ENCODE assay signal across 18 mouse cellular contexts in the genomic region with DNA sequence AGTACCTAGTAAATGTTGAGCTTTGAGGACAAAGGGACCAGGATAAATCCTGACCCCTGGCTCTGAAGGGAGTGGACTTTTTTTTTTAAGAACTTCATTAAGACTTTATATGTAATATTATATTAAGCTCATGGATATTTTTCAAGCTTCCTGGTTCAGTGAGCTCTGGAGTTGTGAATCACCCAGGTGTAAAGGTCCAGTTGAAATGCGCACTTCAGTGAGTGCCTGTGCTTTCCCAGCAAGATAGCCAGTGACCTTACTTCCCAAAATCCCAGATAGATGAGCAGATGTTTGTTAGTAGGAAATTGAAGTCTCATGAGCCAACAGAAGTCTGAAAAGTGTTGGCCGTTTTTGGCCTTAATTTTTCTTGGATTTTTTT. TPM values are rescaled to one million over a fixed set of nuclear protein-coding genes. Genes with fewer than 3 reads are reported as not detected.
DNase-seq lines count a peak whose midpoint lies in the region; ATAC-seq and TF ChIP-seq lines count a peak whose summit lies in the region.
"Had no signal": no experiment of that assay in that cellular context is flagged by ENCODE, and none has a peak within 500 bp of the region (broad histone marks: within the 10 kb centered on the region; RNA-seq: fewer than 3 reads in every experiment).

No protein-coding gene starts in this region.

- ATAC-seq in heart, postnatal 0 days (ENCODE audit: insufficient read depth, low read depth), result no peak
- no peak for ATAC-seq in heart, embryonic 11.5 days (replicated peaks; ENCODE audit: insufficient number of reproducible peaks, low FRiP score, low TSS enrichment)
- ATAC-seq in lung, embryonic 15.5 days (ENCODE audit: borderline replicate concordance, extremely low read depth, low FRiP score, low TSS enrichment), result no peak
- ATAC-seq in forebrain, embryonic 14.5 days, result no peak
- ATAC-seq: forebrain, embryonic 13.5 days; inflammation-experienced regulatory T-cells, adult 6 months; liver, embryonic 12.5 days; midbrain, embryonic 13.5 days had no signal

- H3ac ChIP-seq in myocyte (ENCODE audit: control insufficient read depth, insufficient read length), result no peak overlapping the region

- H3K27me3 ChIP-seq in heart, postnatal 0 days (ENCODE audit: control insufficient read depth, insufficient read depth, low read length), result no peaks in the 10 kb centered on the region
- no peaks in the 10 kb centered on the region for H3K27me3 ChIP-seq in heart, embryonic 11.5 days (ENCODE audit: control insufficient read depth, insufficient read depth, low read length)
- H3K27me3 ChIP-seq in lung, embryonic 15.5 days, result no peaks in the 10 kb centered on the region
- H3K27me3 ChIP-seq in myocyte (ENCODE audit: control insufficient read depth, insufficient read depth, insufficient read length), result no peaks in the 10 kb centered on the region
- no peaks in the 10 kb centered on the region for H3K27me3 ChIP-seq in forebrain, embryonic 14.5 days (replicated peaks; ENCODE audit: control insufficient read depth, insufficient read depth, low read length)
- H3K27me3 ChIP-seq: forebrain, embryonic 13.5 days; hindbrain, embryonic 13.5 days; limb, embryonic 12.5 days; liver, embryonic 12.5 days; midbrain, embryonic 13.5 days had no signal

- TF ChIP-seq POLR2A in myocyte (IDR thresholded peaks at IDR 0.05; ENCODE audit: insufficient read length, low read depth), result no peak

- TF ChIP-seq CTCF in heart, postnatal 0 days (IDR thresholded peaks at IDR 0.05; ENCODE audit: low read depth), result no peak

- no peak for DNase-seq in heart, postnatal 0 days (ENCODE audit: low spot score)
- DNase-seq in lung, postnatal 10 days, result no peak
- no peak for DNase-seq in forebrain, embryonic 14.5 days (ENCODE audit: low spot score)
- DNase-seq in gastrocnemius, postnatal 10 days, result no peak
- DNase-seq: adrenal gland, adult 2 months; cerebellum, adult 2 months; cerebellum, postnatal 36 days; gastrocnemius, postnatal 14 days; heart, adult 18-20 months had no signal

- no peaks in the 10 kb centered on the region for H3K79me2 ChIP-seq in myocyte (ENCODE audit: control insufficient read depth, insufficient read depth)

- H3K4me1 ChIP-seq in heart, postnatal 0 days (ENCODE audit: control insufficient read depth, insufficient read depth), result peaks cover 3% of the 10 kb centered on the region; the same call in 1 of the 2 replicates
- peaks cover 6% of the 10 kb centered on the region; the same call in 1 of the 2 replicates for H3K4me1 ChIP-seq in heart, embryonic 11.5 days (ENCODE audit: control insufficient read depth, insufficient read depth, low read length)
- peaks cover 16% of the 10 kb centered on the region; the same call in 1 of the 2 replicates for H3K4me1 ChIP-seq in lung, embryonic 15.5 days
- H3K4me1 ChIP-seq in forebrain, embryonic 14.5 days (ENCODE audit: control insufficient read depth, insufficient read depth, low read length), result no peaks in the 10 kb centered on the region
- H3K4me1 ChIP-seq: forebrain, embryonic 13.5 days; hindbrain, embryonic 13.5 days; liver, embryonic 12.5 days; midbrain, embryonic 13.5 days had no signal

- no peaks in the 10 kb centered on the region for H3K36me3 ChIP-seq in heart, postnatal 0 days (replicated peaks; ENCODE audit: control insufficient read depth, insufficient read depth, low read length)
- H3K36me3 ChIP-seq in heart, embryonic 11.5 days (ENCODE audit: control insufficient read depth, insufficient read depth, low read length), result no peaks in the 10 kb centered on the region
- no peaks in the 10 kb centered on the region for H3K36me3 ChIP-seq in lung, embryonic 15.5 days
- no peaks in the 10 kb centered on the region for H3K36me3 ChIP-seq in myocyte (ENCODE audit: control insufficient read depth, insufficient read depth)
- no peaks in the 10 kb centered on the region for H3K36me3 ChIP-seq in forebrain, embryonic 14.5 days (ENCODE audit: control insufficient read depth, insufficient read depth, low read length)
- H3K36me3 ChIP-seq: hindbrain, embryonic 13.5 days; limb, embryonic 12.5 days; liver, embryonic 12.5 days; midbrain, embryonic 13.5 days had no signal

- no peak overlapping the region for H3K4me2 ChIP-seq in heart, postnatal 0 days (ENCODE audit: low read depth, low read length)
- no peak overlapping the region for H3K4me2 ChIP-seq in heart, embryonic 11.5 days
- no peak overlapping the region for H3K4me2 ChIP-seq in lung, embryonic 15.5 days
- H3K4me2 ChIP-seq in myocyte (ENCODE audit: low read depth), result peak overlapping the region; percentile 56
- H3K4me2 ChIP-seq in forebrain, embryonic 14.5 days (ENCODE audit: low read length), result no peak overlapping the region
- H3K4me2 ChIP-seq: forebrain, embryonic 13.5 days; hindbrain, embryonic 13.5 days; limb, embryonic 12.5 days; liver, embryonic 12.5 days; midbrain, embryonic 13.5 days had no signal

- peak overlapping the region; percentile 32; the same call in 1 of the 2 replicates for H3K27ac ChIP-seq in heart, postnatal 0 days (ENCODE audit: low read depth)
- H3K27ac ChIP-seq in heart, embryonic 11.5 days (ENCODE audit: low read depth, low read length), result no peak overlapping the region
- H3K27ac ChIP-seq in lung, embryonic 15.5 days, result 0 out of 2 replicates have a peak overlapping the region, but pooled peaks have one; percentile 9
- H3K27ac ChIP-seq in forebrain, embryonic 14.5 days (ENCODE audit: low read depth, low read length), result no peak overlapping the region
- H3K27ac ChIP-seq: forebrain, embryonic 13.5 days; hindbrain, embryonic 13.5 days; limb, embryonic 12.5 days; liver, embryonic 12.5 days; midbrain, embryonic 13.5 days had no signal

- H3K4me3 ChIP-seq in heart, postnatal 0 days (ENCODE audit: low read depth, low read length), result no peak overlapping the region
- no peak overlapping the region for H3K4me3 ChIP-seq in heart, embryonic 11.5 days (ENCODE audit: low read depth, low read length)
- H3K4me3 ChIP-seq in lung, embryonic 15.5 days, result no peak overlapping the region
- no peak overlapping the region for H3K4me3 ChIP-seq in myocyte
- H3K4me3 ChIP-seq in forebrain, embryonic 14.5 days (ENCODE audit: low read depth, low read length), result no peak overlapping the region
- H3K4me3 ChIP-seq: forebrain, embryonic 13.5 days; hindbrain, embryonic 13.5 days; limb, embryonic 12.5 days; liver, embryonic 12.5 days; midbrain, embryonic 13.5 days had no signal

- H3K9me3 ChIP-seq in heart, postnatal 0 days (replicated peaks; ENCODE audit: control insufficient read depth, low read length), result no peaks in the 10 kb centered on the region
- H3K9me3 ChIP-seq in heart, embryonic 11.5 days (replicated peaks; ENCODE audit: control insufficient read depth, low read length), result no peaks in the 10 kb centered on the region
- H3K9me3 ChIP-seq in lung, embryonic 15.5 days, result no peaks in the 10 kb centered on the region
- no peaks in the 10 kb centered on the region for H3K9me3 ChIP-seq in forebrain, embryonic 14.5 days (replicated peaks; ENCODE audit: control insufficient read depth, low read length)
- H3K9me3 ChIP-seq: forebrain, embryonic 13.5 days; hindbrain, embryonic 13.5 days; limb, embryonic 12.5 days; liver, embryonic 12.5 days; midbrain, embryonic 13.5 days had no signal

- TF ChIP-seq EP300 in heart, postnatal 0 days (IDR thresholded peaks at IDR 0.05; ENCODE audit: low read depth), result no peak

- WGBS in heart, postnatal 0 days, result 62% methylated on average over 2 of the region's 2 CpGs
- 61% methylated on average over 2 of the region's 2 CpGs for WGBS in heart, embryonic 11.5 days (ENCODE audit: insufficient replicate concordance)
- 59% methylated on average over 2 of the region's 2 CpGs for WGBS in lung, embryonic 15.5 days
- WGBS in forebrain, embryonic 14.5 days, result 86% methylated on average over 2 of the region's 2 CpGs

- H3K9ac ChIP-seq in heart, postnatal 0 days (replicated peaks; ENCODE audit: low read depth, low read length), result no peak overlapping the region
- H3K9ac ChIP-seq in heart, embryonic 11.5 days (ENCODE audit: low read depth, low read length), result no peak overlapping the region
- H3K9ac ChIP-seq in lung, embryonic 15.5 days, result no peak overlapping the region
- no peak overlapping the region for H3K9ac ChIP-seq in forebrain, embryonic 14.5 days (ENCODE audit: low read length)
- H3K9ac ChIP-seq: forebrain, embryonic 13.5 days; hindbrain, embryonic 13.5 days; limb, embryonic 12.5 days; liver, embryonic 12.5 days; midbrain, embryonic 13.5 days had no signal

TF ChIP-seq in myocyte, 11 proteins besides CTCF, POLR2A, EP300 and RAD21:
- TF ChIP-seq POLR2AphosphoS2 (IDR thresholded peaks at IDR 0.05; ENCODE audit: insufficient read length, low read depth) (no peak), USF1 (IDR thresholded peaks at IDR 0.05; ENCODE audit: low read depth) (no peak), E2F4 (IDR thresholded peaks at IDR 0.05; ENCODE audit: insufficient read depth) (no peak), SRF (IDR thresholded peaks at IDR 0.05; ENCODE audit: control insufficient read depth, insufficient read length, low read depth) (no peak), TCF3 (IDR thresholded peaks at IDR 0.05; ENCODE audit: insufficient read length, low read depth) (no peak), MYOG (IDR thresholded peaks at IDR 0.05; ENCODE audit: control insufficient read depth in 1 of 3, insufficient read depth in 1 of 3, insufficient read length in 2 of 3, low read depth in 2 of 3) (no peak), CEBPB (IDR thresholded peaks at IDR 0.05; ENCODE audit: insufficient read depth, poor library complexity, severe bottlenecking) (no peak)

RNA-seq across cellular contexts. Expression of a gene that starts 6.0 kb away (rescaled TPM):
- total RNA-seq in heart, postnatal 0 days (2014; rRNA removed; ENCODE audit: low replicate concordance), result 9.1 and 1,302 TPM in 2 replicates
- polyA plus RNA-seq in heart, postnatal 0 days (2015; fragmentation: Nextera tagmentation; extraction: Ambion mirVana), result 3.9 and 5.2 TPM in 2 replicates
- polyA plus RNA-seq in heart, embryonic 11.5 days (2014; fragmentation: Nextera tagmentation; extraction: Ambion mirVana), result 9.1 and 11.4 TPM in 2 replicates
- polyA plus RNA-seq in lung, embryonic 15.5 days (2015; fragmentation: Nextera tagmentation; extraction: Ambion mirVana), result 23.0 and 23.8 TPM in 2 replicates
- polyA plus RNA-seq in myocyte (2012; fragmentation: generic; extraction: Trizol), result 22.3 TPM
- polyA plus RNA-seq in forebrain, embryonic 14.5 days (2014; fragmentation: Nextera tagmentation; extraction: Ambion mirVana), result 7.1 and 7.5 TPM in 2 replicates
- total RNA-seq in gastrocnemius, postnatal 10 days (2021), result 1 to 10 TPM; 4.7 to 5.9 TPM

RNA-seq across cellular contexts. Expression of a gene that starts 18.5 kb away (rescaled TPM):
- 56.9 and 59.4 TPM in 2 replicates for total RNA-seq in heart, postnatal 0 days (2014; rRNA removed; ENCODE audit: low replicate concordance)
- polyA plus RNA-seq in heart, postnatal 0 days (2015; fragmentation: Nextera tagmentation; extraction: Ambion mirVana), result 129 and 137 TPM in 2 replicates
- polyA plus RNA-seq in heart, embryonic 11.5 days (2014; fragmentation: Nextera tagmentation; extraction: Ambion mirVana), result 98.2 and 105 TPM in 2 replicates
- polyA plus RNA-seq in lung, embryonic 15.5 days (2015; fragmentation: Nextera tagmentation; extraction: Ambion mirVana), result 92.4 and 92.7 TPM in 2 replicates
- 41.0 TPM for polyA plus RNA-seq in myocyte (2012; fragmentation: generic; extraction: Trizol)
- 111 and 130 TPM in 2 replicates for polyA plus RNA-seq in forebrain, embryonic 14.5 days (2014; fragmentation: Nextera tagmentation; extraction: Ambion mirVana)
- 10 to 100 TPM; 28.2 to 30.0 TPM for total RNA-seq in gastrocnemius, postnatal 10 days (2021)

Comparison
In these comparisons a context has a peak if more than half of its experiments do, and no peak if none do; other contexts are left out.
1. H3K27ac ChIP-seq: peak in heart, postnatal 0 days (single experiment) and lung, embryonic 15.5 days (single experiment); none in heart, embryonic 11.5 days (single experiment) and forebrain, embryonic 14.5 days (single experiment).